Mouse (Mus musculus) mouse trophoblast stem cell (cell line): ENCODE measurements at regions not wholly inside any gene's neighbourhood (a gene's known extent, or its start where the extent isn't known, plus 50 kb on each side); places are given as distances from the start of the nearest gene placed in this dataset.
"Not testable (repeated sequence)": the region's sequence is repeated elsewhere in the genome, so short reads cannot be mapped to it uniquely, and the experiment has no call there.

Experiments used
- in situ Hi-C, 2 experiments: fragments of 300-500 bp; cut with MseI, MboI; formaldehyde crosslinking; loops; 2 replicates in 1 of 2; 3 replicates in 1 of 2; pipeline ENCODE4 v1.15.1; 2025

DNA sequence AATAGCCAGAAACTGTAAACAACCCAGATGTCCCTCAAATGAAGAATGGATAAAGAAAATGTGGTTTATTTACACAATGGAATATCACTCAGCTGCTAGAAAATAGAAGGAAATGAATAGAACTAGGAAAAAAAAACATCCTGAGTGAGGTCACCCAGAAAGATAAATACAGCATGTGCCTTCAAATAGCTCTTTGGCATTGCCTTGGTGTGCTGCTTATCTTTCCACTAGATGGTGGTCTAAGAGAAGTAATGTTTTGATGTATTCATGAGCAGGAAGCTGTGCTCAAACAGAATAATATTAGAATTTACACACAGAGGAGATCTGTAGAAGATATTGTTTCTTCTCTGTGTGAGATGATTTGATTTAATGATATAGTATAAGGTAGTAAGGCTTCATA is 78.8 kb downstream of the Zfp619 start:
- in situ Hi-C loops: no loop called here

DNA sequence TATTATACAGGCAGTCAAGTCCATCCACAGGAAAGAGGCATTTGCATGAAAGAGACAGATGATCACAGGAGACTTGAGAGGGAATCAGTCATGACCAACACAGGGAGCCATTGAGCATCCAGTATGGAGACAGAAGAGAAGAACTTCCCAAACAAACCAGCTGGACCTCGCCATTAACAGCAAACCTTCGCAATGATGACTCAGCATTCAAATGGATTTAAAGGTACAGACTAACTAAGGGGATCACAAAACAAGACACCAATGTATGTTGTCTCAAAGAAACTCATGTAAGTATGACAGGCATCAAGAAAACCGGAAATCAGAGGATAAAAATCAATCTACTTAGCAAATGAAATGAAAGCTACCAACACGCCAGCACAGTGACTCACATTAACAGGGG is 96.2 kb downstream of the Zfp619 start:
- in situ Hi-C loops: no loop called here

DNA sequence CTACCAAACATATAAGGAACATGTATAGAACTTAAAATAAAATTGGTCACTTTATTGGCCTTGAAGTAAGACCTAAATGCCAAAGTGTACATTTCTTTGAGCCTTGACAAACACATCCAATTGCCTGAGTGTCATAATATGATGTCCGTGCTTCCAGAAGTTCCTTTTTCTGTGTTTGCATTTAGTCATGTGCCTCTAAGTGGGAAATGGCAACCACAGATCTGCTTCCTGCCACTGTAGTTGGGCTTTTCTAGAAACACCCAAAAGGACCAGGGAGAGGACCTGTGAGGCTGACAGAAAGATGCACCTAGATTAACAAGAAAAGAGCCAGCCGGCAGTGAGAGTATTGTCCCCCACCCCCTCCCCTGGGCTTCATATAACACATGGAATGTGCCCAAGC is 97.5 kb downstream of the Zfp619 start:
- in situ Hi-C loops: no loop called here

DNA sequence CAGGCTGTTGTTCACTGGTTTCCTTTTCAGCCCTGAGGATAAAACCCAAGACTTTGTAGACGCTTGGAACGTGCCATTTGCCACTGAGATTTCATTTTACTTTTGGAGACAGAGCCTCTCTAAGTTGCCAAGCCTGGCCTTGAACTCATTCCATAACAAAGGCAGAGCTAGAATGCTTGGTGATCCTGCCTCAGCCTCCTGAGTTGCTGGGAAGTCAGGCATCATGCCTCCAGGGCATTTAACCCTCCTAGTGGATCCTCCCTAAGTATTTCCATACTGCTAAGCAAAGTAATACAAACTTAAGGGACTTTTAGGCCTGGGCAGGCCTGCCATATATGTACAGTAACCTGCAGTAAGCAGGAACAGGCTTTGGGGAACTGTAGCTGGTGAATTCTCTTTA is 104.2 kb downstream of the Zfp619 start:
- in situ Hi-C loops: no loop called here

DNA sequence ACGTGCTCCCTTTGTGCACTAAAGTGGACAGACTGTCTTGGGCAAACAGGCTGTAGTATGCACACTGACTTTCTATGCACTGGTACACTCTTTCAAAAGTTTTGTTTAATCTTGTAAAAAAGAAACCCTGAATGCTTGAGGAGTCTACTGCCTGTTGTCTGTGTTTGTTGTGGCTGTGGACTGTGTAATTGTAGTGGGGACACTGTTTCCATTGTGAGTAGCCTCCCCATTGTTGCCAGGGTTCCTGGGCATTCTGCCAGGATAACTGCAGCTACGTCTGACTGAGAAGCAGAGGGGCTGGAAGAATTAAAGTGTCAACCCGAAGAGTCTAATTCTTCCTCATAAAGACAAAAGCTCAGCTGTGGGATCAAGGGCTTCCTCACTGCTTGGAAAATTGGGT is 115.3 kb downstream of the Zfp619 start:
- in situ Hi-C loops: no loop called here

DNA sequence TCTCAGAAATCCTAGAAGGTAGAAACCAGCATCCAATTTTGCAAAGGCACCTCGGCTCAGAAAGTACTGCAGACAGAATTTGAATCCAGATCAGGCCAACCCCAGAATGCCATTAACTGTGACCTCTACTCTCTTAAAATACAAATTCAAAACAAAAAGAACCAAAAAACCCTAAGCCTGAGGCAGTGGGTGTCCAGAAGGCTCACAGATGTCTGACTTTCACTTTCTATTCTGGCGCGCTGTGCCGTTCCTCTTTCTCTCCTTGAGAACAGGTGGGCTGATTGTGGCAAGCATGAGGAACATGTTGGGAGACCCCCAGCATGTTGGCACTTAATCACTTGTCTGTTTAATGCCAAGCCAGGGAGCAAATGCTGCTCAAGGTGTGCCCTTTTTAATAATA is 124.8 kb downstream of the Zfp619 start:
- in situ Hi-C loops: no loop called here

DNA sequence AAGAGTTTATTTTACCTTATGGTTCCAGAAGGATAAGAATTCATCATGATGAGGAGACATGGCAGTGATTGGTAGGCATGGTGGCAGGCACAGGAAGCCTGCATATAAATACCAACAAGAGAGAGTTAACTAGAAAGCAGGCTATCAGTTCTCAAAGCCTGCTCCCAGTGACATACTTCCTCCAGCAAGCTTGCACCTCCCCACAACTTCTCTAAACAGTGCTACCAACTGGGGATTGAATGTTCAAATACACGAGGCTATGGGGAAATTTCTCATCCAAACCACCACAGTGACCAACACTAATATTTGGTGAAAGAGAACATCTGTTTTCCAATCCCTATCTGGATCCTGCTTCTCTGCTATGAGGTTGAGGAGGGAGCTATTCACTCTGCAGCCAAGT is 125.8 kb downstream of the Zfp619 start:
- in situ Hi-C loops: no loop called here

DNA sequence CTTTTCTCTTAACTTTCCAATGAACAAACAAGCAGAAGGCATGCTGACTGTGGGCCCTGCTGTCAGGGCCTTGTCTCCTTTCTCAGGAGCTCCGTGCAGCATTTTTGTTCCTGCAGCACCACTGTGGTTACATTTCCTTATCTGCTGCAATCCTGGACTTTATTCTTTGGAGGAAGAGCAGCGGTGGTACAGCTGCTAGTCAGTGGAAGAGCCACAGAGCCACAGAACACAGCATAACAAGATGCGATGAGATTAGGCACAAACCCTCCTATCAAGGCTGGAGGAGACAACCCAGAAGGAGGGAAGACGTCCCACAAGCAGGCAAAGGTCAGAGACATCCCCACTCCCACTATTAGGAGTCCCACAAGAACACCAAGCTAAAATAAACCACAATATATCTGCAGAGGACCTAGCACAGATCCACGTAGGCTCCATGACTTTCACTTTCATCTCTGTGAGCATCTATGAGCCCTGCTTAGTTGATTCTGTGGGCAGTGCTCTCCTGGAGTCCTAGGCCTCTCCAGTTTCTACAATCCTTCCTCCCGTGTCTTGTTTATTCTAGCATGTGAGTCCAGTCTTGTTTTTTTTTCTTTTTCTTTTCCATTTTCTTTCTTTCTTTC is 133.0 kb downstream of the Zfp619 start:
- in situ Hi-C loops: no loop called here

DNA sequence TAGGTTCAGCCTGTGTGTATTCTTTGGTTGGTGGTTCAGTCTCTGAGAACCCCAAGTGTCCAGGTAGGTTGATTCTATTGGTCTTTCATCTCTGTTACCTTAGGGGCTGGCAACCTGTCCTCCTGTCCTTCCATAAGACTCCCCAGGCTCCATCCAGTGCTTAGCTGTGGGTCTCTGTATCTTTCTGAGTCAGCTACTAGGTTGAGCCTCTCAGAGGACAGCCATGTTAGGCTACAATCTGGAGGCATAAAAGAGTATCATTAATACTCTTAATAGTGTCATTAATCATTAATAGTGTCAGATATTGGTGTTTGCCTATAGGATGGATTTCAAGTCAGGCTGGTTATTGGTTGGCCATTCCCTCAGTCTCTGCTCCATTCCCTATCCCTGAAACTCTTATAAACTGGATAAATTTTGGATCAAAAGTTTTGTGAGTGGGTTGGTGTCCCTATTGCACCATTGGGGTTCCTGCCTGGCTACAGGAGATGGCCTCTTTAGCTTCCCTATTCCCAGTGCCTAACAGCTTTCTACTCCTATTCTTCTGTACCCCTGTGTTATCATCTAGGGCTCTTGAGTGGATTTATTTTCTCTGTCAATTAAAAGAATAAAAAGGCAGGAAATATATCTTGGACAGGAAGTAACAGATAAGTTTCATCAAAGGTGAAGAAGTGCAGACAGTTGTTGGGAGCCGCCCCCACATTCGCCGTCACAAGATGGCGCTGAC is 137.2 kb downstream of the Zfp619 start:
- in situ Hi-C loops: no loop called here

DNA sequence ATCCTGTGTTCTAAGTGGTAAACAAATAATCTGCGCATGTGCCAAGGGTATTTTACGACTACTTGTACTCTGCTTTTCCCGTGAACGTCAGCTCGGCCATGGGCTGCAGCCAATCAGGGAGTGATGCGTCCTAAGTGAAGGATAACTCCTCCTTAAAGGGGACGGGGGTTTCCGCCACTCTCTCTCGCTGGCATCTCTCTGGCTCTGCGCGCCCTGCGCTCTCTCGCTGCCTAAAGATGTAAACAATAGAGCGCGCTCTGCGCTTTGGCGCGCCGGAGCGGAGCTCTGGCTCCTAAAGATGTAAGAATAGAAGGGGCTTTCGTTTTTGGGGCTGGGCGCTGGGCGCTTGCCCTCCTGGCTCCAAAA is 137.7 kb downstream of the Zfp619 start:
- in situ Hi-C loops: not testable (repeated sequence)

DNA sequence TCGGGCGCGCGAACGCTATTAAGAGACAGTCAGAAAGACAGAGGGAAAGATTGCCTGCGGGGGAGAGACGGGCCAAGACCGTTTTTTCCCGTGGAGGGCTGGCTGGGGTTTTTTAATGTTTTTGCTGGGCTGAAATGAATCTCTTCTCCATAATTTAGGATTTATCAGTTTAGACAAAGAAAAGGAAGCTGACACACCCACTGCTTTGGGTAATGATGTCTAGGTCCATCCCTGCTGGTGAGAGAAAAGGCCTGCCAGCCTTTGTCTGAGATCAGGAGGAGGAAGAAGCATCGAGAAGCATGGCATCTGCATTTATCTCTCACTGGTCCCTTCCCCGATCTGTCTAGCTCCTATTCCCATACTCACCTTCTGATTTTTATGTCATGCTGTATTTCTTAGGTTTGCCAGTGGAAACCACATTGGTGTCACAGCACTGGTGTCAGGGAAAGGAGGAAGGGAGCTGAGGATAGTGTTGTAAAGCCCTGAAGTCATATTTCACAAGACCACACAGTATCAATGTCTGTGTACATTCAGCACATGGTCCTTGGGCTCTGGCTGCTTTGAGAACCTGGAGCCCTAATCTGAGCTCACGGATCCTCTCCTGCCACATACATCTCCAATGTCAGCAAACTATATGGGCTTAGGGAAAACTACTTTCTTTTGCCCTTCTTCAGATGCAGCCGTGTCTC is 138.3 kb downstream of the Zfp619 start:
- in situ Hi-C loops: no loop called here

DNA sequence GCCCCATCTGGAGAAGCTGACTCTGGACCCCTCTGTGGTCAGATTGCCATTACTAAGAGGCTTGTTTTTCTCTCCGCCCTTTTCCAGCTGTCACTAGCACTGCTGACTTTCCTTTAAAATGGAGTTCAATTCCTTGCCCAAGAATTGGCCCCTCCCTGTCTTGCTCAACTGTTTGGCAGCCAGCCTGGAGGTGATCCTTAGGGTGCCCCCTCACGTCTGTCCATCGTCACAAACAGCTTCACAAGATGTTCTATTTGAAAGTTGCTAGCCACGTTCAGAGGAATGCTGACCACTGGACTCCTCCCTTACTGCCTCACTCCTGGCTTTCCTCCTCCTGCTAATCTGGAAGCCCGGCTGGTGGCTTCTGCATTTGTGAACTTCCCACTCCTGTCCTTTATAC is 142.0 kb downstream of the Zfp619 start:
- in situ Hi-C loops: no loop called here

DNA sequence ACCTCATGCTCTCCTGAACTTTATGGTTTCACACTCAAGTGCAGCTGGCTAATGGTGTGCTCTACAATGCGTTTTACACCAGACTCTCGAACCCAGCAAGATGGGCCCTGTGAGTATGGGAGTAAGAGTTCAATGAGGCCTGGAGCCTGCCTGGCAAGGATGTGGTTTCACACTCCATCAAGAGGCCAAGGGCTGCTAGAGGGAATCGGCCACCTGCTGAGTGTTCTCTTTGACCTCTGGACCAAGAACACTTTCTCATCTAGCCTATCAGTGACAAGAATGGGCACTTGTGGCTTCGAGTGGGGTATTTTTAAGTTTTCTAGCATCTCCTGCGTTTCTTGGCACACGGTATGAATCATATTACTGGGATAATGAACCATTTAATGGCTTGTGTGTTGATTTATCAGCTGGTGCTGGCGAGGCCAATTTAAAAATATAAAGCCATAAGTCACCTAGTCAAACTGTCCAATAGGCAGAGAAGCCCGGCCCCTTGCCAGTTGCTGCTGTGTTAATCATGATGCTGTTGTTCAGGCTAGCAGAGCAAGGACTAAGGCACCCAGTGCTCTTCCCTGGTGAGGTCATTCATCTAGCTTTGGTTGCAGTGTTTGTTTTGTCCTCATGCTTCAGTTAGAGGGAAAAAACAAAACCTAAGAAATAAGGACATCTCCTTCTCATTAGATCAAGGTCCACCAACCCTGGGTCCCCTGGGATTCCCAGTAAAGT is 157.7 kb downstream of the Zfp619 start:
- in situ Hi-C loops: no loop called here

DNA sequence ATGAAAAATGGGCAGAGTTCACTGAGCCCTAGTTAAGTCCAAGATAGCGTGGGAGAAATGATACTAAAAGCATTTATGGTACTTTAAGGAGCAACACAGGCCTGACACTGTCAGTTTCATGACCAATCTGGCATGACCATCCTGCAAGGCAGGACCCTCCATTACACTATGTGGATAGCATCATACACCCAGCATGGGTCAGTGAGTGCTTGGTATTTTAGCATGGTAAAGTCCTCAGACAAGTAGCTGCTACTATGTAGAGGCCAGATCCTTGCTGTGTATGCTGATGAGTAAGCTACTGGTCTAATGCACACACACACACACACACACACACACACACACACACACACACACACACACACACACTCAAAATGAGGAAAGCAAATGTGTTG is 158.3 kb downstream of the Zfp619 start:
- in situ Hi-C loops: no loop called here

DNA sequence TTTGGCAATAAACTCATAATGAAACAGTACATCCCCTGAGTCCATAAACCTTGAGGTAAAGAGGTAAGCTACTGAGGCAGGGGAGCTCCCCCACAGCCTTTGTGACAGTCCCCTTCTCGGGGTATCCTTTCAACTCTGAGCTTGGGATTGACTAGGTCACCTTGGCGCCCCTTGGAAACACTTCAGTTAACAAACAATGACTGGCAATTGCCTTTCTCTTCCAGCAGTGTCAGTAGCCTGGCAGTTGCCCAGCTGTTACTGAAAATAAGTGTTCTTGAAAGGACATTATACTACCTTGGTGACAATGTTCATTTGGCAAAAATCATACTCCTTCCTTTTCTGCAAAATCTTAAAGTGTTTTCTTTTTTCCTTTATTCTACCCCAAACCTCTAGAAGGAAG is 162.8 kb downstream of the Zfp619 start:
- in situ Hi-C loops: no loop called here

DNA sequence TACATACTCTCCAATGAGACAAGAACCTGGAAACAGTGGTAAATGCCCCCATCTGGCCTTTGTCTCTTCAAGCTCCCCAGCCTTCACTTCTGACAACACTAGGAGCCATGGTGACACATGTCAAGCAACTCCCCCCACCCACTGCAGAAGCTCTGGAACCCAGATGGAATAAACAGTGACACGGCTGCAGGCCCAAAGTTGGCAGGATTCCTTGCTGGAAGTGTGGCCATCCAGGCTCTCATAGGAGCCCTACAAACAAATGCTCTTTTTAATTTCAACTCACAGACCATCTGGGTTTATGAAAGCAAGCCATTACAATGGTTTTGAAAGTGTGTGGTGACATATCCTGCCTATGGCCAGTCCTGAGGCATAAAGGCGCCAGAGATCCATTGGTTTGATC is 179.0 kb downstream of the Zfp619 start:
- in situ Hi-C loops: no loop called here

DNA sequence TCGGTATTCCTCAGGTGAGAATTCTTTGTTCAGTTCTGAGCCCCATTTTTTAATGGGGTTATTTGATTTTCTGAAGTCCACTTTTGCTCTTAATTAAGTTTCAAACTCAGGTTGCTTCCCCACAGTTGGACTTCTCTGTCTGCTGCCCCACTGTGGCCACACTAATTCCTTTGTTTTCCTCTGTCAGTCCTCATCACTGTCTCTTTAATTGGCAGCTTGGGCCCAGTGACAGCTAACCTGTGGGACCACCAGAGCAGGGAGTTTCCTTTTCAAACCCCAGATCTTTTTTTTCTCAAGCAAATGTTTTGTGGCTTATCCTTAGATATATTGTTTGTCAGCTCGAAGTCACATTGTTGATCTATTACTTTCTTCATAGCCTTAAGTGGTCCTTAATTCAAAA is 183.9 kb downstream of the Zfp619 start:
- in situ Hi-C loops: loop anchor here in 1 of 2 experiments (25.0 kb wide), 1 partner anchor 561 kb away; no protein-coding TSS in a partner anchor

DNA sequence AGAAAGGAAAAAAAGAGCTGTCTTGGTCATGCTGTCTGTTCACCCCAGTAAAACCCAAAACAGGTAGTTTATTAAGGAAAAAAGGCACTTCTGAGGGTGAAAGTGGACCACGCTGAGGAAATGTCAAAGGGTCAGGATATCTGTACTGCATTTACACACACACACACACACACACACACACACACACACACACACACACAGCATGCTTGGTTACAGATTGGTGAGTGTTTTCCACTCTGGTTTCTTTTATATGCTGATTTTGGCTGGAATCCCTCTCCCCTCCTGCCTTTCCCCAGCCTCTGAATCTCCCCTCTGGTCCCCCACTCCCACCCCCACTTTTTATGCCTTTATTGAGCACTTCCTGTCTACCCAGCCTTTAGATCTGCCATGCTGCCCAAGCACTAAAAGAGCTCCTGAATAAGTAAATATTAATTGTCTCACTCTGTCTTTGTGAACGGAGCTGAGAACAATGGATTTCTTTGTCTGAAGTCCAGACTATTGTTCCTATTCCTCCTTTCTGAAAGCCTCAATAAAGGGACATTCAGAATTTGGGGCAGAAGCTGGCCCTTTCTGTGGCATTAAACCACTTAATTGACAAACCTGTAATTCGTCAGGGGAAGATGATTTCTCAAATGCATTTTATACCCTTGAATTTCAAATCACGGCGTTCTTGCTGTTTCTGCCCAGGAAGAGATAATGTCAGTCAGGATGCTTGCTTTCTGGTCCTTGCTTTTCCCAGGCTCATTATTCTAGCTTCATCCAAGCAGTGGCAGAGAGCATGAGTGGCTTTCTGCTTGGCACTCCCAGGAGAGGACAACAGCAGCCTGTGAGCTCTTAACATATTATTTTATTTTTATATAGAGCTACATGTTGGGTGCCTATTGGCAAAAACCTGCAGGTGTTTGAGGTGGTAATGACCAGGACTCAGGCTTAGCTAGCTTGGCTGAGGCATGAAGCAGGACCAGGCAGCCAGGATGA is 187.8 kb downstream of the Zfp619 start:
- in situ Hi-C loops: loop anchor here in 1 of 2 experiments (25.0 kb wide), 1 partner anchor 557 kb away; no protein-coding TSS in a partner anchor

DNA sequence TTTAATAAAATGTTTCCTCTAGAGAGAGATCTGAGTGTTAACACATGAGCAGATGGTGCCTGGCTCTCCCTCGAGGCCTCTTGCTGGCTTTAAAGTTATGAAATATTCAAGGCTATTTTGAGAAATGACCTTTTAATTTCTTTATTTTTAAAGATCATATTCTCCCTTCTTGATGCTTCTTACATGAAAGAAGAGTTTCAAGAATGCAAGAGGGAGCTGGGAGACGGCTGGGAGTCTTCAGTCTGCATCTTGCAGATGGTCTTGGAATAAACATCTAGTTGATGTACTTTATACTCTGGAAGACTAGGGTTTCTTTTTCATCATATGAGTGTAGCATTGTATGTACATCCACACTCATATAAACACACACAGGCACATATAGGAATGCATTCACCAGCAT is 189.0 kb downstream of the Zfp619 start:
- in situ Hi-C loops: loop anchor here in 1 of 2 experiments (25.0 kb wide), 1 partner anchor 556 kb away; no protein-coding TSS in a partner anchor

DNA sequence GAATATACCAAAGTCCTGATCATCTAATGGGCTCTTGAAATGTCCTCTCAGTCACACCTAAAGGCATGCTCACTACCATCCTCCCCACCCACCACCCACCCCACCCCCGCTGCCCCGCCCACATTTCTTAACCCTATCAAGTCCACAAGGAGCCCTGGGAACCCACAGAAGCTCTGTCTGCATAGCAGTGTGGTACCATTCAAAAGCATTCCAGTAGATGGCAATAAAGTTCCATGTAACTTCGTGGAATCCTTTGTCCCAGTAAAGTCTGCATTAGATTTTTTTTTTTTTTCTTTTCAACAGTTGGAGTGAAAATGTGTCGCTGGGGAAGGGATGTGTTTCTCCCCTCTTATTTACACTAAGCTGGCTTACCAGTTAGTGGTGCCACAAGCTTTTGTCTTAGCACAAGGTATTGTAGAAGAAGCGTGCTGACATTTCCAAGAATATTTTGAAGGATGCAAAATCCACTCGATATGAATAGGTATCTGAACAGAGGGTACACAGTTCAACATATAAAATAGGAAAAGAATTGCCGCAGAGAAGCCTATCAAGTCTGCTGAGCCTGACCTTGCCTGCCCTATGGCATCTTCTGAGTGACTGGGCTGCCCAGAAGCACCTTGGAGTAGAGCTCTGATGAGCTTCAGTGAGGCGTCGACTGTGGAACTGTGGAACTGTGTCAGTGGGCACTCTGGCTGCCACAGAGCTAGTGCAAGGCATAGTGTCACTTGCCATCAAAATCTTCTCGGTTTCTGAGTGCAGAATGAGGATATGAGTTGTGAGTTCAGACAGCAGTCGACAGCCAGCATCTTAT is 199.0 kb downstream of the Zfp619 start:
- in situ Hi-C loops: loop anchor here in 1 of 2 experiments (25.0 kb wide), 1 partner anchor 546 kb away; no protein-coding TSS in a partner anchor
